Mouse (Mus musculus) heart, embryonic 14.5 days (tissue): ENCODE results near the gene Hsd3b7. TPM values are rescaled to one million over a fixed set of nuclear protein-coding genes. Genes with fewer than 3 reads are reported as not detected.

Experiments
- ATAC-seq: fragments of 200-750 bp; cut with Nextera tagmentation; 2 replicates; pipeline ENCODE4 v1.8.0; 2017; ENCODE audit warnings: low read depth, moderate TSS enrichment; ENCODE audit not compliant: insufficient number of reproducible peaks, insufficient read depth, low FRiP score
- H3K27ac ChIP-seq, 2 experiments: fragments of 200-500 bp in 1 of 2; fragments of 300-500 bp in 1 of 2; sonication (generic) in 1 of 2; replicated peaks in 1 of 2; 2 replicates each; pipeline ENCODE4 v1.5.1; 2012 to 2014; ENCODE audit warnings: low read depth in 2 of 2, low read length in 2 of 2, control low read depth in 1 of 2, mild to moderate bottlenecking in 1 of 2, mixed read lengths in 1 of 2; ENCODE audit not compliant: control insufficient read depth in 1 of 2, insufficient read depth in 1 of 2
- H3K27me3 ChIP-seq: fragments of 300-500 bp; sonication (generic); 2 replicates; pipeline ENCODE4 v1.6.1; 2014; ENCODE audit warnings: mild to moderate bottlenecking, low read length, control low read depth; ENCODE audit not compliant: control insufficient read depth, insufficient read depth
- H3K36me3 ChIP-seq: fragments of 300-500 bp; sonication (generic); 2 replicates; pipeline ENCODE4 v1.6.1; 2014; ENCODE audit warnings: mild to moderate bottlenecking, control low read depth, low read length, mixed read lengths; ENCODE audit not compliant: control insufficient read depth, insufficient read depth
- H3K4me1 ChIP-seq, 2 experiments: fragments of 200-500 bp in 1 of 2; fragments of 300-500 bp in 1 of 2; sonication (generic) in 1 of 2; 2 replicates each; pipeline ENCODE4 v1.6.1; 2012 to 2014; ENCODE audit warnings: low read length in 2 of 2, control low read depth in 1 of 2, mixed read lengths in 1 of 2; ENCODE audit not compliant: control insufficient read depth in 2 of 2, insufficient read depth in 2 of 2
- H3K4me2 ChIP-seq: fragments of 300-500 bp; sonication (generic); 2 replicates; pipeline ENCODE4 v1.6.1; 2014; ENCODE audit warnings: mild to moderate bottlenecking, low read length
- H3K4me3 ChIP-seq, 2 experiments: fragments of 200-500 bp in 1 of 2; fragments of 300-500 bp in 1 of 2; sonication (generic) in 1 of 2; 2 replicates each; pipeline ENCODE4 v1.5.1; 2012 to 2014; ENCODE audit warnings: low read length in 2 of 2, mild to moderate bottlenecking in 2 of 2, control low read depth in 1 of 2, low read depth in 1 of 2, moderate library complexity in 1 of 2; ENCODE audit not compliant: control insufficient read depth in 1 of 2, insufficient read depth in 1 of 2
- H3K9ac ChIP-seq: fragments of 300-500 bp; sonication (generic); 2 replicates; pipeline ENCODE4 v1.6.1; 2014; ENCODE audit warnings: mild to moderate bottlenecking, low read length
- H3K9me3 ChIP-seq: fragments of 300-500 bp; sonication (generic); 2 replicates; pipeline ENCODE4 v1.6.1; 2016; ENCODE audit warnings: low read length, control low read depth; ENCODE audit not compliant: control insufficient read depth
- WGBS: fragments of 180-500 bp; shearing (Covaris S2); extraction: QIAGEN DNeasy Blood & Tissue Kit; methylation state at CpG from one replicate; pipeline ENCODE4 v1.1.7; 2014; 5-methylcytosine and 5-hydroxymethylcytosine counted together
- polyA plus RNA-seq: library from polyadenylated mRNA; unstranded; fragments of >200 nt; fragmentation: Nextera tagmentation; extraction: Ambion mirVana; gene quantifications from 2 replicates; pipeline ENCODE4 v1.2.1, GENCODE M21; 2014

Gene Hsd3b7
- polyA plus RNA-seq, 1 experiment from 2014 or later: 22.2 TPM

DNA sequence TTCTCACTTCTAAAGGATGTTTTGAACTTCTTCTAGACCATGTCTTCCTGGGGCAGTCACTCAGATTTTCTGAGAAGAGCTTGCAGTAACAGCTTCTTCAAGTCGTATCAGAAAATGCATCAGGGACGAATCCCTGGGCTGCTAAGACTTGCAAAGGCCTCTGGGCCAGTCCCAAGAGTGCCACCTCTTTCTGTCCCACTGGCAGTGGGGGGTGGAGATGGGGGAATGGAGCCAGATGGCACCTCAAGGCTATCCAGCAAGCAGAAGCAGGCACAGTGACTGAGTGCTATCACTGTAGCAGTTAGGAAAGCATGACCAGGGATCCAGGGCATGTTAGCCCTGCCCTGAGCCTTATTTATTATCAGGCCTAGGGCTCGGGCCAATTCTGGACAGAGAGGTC, 11.9 kb downstream of the Hsd3b7 start:
- 73% methylated on average over 3 of the region's 3 CpGs for WGBS
- Histone ChIP-seq H3K9ac (no peak overlapping the region), H3K27ac (no peak overlapping the region), H3K4me2 (no peak overlapping the region), H3K9me3 (no peaks in the 10 kb centered on the region), H3K27me3 (no peaks in the 10 kb centered on the region), H3K36me3 (0 out of 2 replicates have a peak, but pooled peaks cover 3% of the 10 kb centered on the region), H3K4me1 (peaks cover 5 to 10% of the 10 kb centered on the region in 2 experiments; a peak in 2 of 4 replicates), H3K4me3 (no peak overlapping the region)
- ATAC-seq: no peak

DNA sequence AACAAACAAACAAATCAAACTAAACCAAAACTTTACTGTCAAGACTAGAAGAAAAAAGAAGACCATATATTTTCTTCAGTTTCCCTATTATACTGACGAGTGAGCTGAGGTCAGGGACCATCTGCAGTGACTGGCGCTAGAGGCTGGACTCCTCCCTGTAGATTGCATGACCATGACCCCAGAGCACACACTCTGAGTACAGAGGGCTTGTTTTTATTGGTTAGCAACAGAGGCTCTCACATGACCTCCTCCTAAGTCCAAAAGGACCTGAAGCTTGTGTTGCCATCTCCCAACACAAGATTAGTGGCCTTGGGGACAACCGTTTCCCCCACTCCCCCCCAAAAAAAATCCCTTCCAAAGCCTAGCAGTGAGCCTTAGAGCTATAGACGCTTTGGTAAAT, 13.4 kb downstream of the Hsd3b7 start:
- ATAC-seq: no peak
- Histone ChIP-seq H3K9me3 (no peaks in the 10 kb centered on the region), H3K9ac (peak overlapping the region; percentile 25; the same call in 1 of the 2 replicates), H3K4me1 (peaks cover 5 to 10% of the 10 kb centered on the region in 2 experiments; a peak in 2 of 4 replicates), H3K4me3 (no peak overlapping the region), H3K36me3 (0 out of 2 replicates have a peak, but pooled peaks cover 3% of the 10 kb centered on the region), H3K27ac (peak overlapping the region; percentile 3 to 57; a peak in 3 of 4 replicates), H3K4me2 (peak overlapping the region; percentile 23; the same call in 1 of the 2 replicates), H3K27me3 (no peaks in the 10 kb centered on the region)
- 72% methylated on average over 4 of the region's 4 CpGs for WGBS

DNA sequence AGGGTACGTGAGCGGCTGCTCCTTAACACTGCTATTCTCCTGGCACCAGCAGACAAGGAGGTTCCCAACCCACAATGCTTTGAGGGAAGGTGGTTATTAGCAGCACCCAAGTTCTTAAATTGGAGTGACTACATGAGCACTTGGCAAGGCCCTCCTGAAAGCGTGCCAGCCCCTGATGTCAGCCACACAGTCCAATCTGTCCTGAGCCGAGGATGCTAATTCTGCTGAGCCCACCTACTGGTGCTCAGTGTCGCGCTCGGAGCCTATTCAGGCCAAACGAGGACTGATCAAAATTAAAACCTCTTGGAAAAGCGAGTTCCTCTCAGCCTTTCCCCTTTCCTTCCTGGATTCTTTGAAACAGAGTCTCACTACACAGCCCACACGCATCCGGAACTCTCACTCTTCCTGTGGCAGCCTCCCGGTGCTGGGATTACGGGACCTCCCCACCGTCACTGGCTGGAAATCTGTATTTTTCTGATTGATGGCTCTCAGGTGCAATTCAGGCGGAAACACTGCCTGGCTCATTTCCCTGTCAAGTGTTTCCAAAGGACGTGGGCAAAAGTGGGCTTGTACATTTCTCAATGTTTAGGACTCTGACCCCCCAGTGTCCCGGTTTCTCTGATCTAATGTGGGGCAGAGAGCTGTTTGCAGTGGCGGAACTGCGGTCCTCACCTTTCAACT, 14.0 kb downstream of the Hsd3b7 start:
- H3K27ac ChIP-seq: peak overlapping the region; percentile 3 to 57; a peak in 3 of 4 replicates
- H3K27me3 ChIP-seq: no peaks in the 10 kb centered on the region
- no peaks in the 10 kb centered on the region for H3K9me3 ChIP-seq
- 63% methylated on average over 19 of the region's 19 CpGs for WGBS
- peak overlapping the region; percentile 25; the same call in 1 of the 2 replicates for H3K9ac ChIP-seq
- H3K4me2 ChIP-seq: peak overlapping the region; percentile 23; the same call in 1 of the 2 replicates
- peaks cover 5 to 10% of the 10 kb centered on the region in 2 experiments; a peak in 2 of 4 replicates for H3K4me1 ChIP-seq
- ATAC-seq: 0 out of 2 replicates have a peak, but pooled peaks have one; percentile 52
- H3K4me3 ChIP-seq: no peak overlapping the region
- 0 out of 2 replicates have a peak, but pooled peaks cover 3% of the 10 kb centered on the region for H3K36me3 ChIP-seq

DNA sequence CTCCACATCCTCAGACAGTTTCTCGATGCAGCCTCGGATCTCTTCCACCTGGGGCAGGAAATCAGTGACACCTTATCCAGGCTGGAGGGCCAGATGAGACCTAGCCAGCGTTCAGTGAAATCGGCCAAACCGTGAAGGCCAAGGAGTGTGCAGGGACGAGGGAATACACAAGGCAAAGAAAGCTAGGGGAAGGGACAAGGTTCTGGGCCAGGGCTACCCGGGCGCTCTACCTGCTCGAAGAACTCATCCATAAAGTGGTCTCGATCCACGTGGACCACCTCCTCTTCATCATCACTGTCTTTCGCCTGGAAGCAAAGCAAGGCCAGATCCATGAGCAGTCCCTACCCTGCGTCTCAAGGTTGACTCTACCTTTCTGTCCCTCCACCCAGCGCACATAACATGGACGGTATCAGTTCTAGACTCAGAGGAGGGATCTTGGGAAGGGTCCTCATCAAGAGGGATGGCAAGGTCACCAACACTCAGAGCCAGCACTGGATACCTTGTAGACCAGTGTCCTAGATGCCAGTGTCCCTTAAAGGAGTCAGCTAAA, 14.8 kb downstream of the Hsd3b7 start:
- H3K27ac ChIP-seq: 0 out of 4 replicates have a peak overlapping the region, but pooled peaks of 1 of the 2 experiments have one; percentile 37
- no peaks in the 10 kb centered on the region for H3K36me3 ChIP-seq
- H3K9ac ChIP-seq: no peak overlapping the region
- 84% methylated on average over 15 of the region's 15 CpGs for WGBS
- no peak for ATAC-seq
- no peaks in the 10 kb centered on the region for H3K27me3 ChIP-seq
- no peak overlapping the region for H3K4me2 ChIP-seq
- no peak overlapping the region for H3K4me3 ChIP-seq
- peaks cover 5 to 10% of the 10 kb centered on the region in 2 experiments; a peak in 2 of 4 replicates for H3K4me1 ChIP-seq
- H3K9me3 ChIP-seq: no peaks in the 10 kb centered on the region

DNA sequence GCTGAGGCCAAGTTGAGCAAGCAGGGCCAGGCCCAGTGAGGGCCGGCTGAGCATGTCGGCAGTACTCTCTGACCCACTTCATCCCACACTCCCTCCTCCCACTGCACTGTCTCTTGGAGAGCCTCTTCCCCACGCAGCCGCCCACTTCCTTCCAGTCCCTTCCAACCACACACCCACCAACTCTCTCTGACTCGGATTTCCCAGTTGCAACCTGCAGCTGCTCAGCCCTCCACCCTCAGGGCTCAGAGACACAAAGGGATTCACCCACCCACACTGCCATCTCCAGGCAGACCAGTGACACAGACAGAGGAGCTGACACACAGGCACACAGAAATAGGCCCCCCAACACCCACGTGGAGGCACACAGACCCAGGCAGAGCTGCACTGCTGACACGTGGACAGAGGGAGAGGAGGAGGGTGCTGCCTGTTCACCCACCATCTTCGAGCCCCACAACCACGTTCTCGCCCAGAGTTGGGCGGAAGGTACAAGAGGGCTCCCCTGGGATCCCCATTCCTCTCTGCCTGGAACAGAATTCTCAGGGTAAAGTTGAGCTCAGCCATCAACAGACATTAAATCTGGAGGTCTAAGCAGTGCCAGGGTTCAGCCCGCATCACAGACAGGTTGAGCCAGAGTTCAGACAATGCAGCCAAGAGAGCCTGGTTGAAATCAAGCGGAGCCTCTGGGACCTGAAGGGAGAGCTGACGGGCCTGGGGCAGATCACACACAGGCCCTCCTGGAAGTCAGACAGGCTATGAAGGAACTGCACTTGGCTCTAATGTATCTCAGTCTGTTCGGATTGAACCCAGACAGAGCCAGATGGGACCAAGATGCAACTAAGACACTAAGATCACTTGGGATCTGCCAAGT, 15.8 kb downstream of the Hsd3b7 start:
- ATAC-seq: no peak

DNA sequence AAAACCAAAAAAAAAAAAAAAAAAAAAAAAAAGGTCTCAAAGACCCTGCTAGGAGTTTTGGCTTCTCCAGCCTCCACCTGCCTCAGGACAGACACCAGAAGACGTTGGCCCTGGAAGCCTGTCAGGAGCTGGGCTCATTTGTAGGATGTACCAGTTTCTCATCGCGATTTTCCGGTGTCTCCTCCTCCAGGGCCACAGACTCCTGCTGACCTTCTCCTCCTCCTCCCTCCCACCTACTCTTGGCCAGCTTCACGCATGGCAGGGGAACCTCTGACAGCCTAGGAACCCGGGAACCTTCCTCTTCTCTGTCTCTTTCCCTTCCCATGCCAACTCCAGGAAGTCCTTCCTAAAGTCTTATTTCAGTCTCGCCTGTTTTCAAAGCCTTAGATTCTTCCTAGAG, 16.6 kb downstream of the Hsd3b7 start:
- 71% methylated on average over 7 of the region's 7 CpGs for WGBS
- H3K36me3 ChIP-seq: no peaks in the 10 kb centered on the region
- H3K9ac ChIP-seq: no peak overlapping the region
- no peaks in the 10 kb centered on the region for H3K9me3 ChIP-seq
- H3K4me2 ChIP-seq: no peak overlapping the region
- peaks cover 5 to 10% of the 10 kb centered on the region in 2 experiments; a peak in 2 of 4 replicates for H3K4me1 ChIP-seq
- H3K4me3 ChIP-seq: no peak overlapping the region
- no peak for ATAC-seq
- no peaks in the 10 kb centered on the region for H3K27me3 ChIP-seq
- H3K27ac ChIP-seq: no peak overlapping the region

More for the DNA sequence above, 15.8 kb downstream of the Hsd3b7 start:
- Histone ChIP-seq H3K27me3 (no peaks in the 10 kb centered on the region), H3K36me3 (no peaks in the 10 kb centered on the region), H3K4me2 (no peak overlapping the region), H3K9me3 (no peaks in the 10 kb centered on the region), H3K4me1 (peaks cover 5 to 10% of the 10 kb centered on the region in 2 experiments; a peak in 2 of 4 replicates), H3K9ac (no peak overlapping the region), H3K27ac (0 out of 4 replicates have a peak overlapping the region, but pooled peaks of 1 of the 2 experiments have one; percentile 37), H3K4me3 (no peak overlapping the region)
- 53% methylated on average over 15 of the region's 15 CpGs for WGBS

DNA sequence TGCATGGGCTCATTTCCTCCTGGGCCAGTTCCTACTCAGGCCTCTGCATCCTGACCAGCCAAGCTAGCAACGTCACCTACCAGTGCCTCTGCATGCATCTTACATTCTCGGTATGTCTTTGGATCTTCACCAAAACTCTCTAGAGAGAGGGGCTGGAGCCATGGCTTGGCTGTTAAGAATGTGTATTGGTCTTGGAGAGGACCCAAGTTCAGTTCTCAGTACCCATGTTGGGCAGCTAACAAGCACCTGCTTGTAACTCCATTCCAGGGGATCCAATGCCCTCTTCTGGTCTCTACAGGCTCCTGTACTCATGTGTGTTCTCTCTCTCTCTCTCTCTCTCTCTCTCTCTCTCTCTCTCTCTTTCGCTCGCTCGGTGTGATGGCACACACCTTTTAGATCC, 17.4 kb downstream of the Hsd3b7 start:
- no peaks in the 10 kb centered on the region for H3K27me3 ChIP-seq
- H3K9ac ChIP-seq: no peak overlapping the region
- peaks cover 5 to 10% of the 10 kb centered on the region in 2 experiments; a peak in 2 of 4 replicates for H3K4me1 ChIP-seq
- no peak overlapping the region for H3K4me3 ChIP-seq
- H3K9me3 ChIP-seq: no peaks in the 10 kb centered on the region
- no peak overlapping the region for H3K4me2 ChIP-seq
- H3K27ac ChIP-seq: no peak overlapping the region
- no peaks in the 10 kb centered on the region for H3K36me3 ChIP-seq
- no peak for ATAC-seq
- 85% methylated on average over 5 of the region's 5 CpGs for WGBS
